Mouse (Mus musculus): ENCODE measurements around the gene 4930568D16Rik.
A peak's percentile ranks its signal among the peaks of the same experiment; 100 is the strongest.

Gene 4930568D16Rik

GRCm38 (mm10) chr2:35342605-35343004 is 24.9 kb downstream of the 4930568D16Rik start:
- DNase-seq (ENCODE audit: low spot score in 2 of 2), result peak in 1 of 2 experiments; percentile 26

DNA sequence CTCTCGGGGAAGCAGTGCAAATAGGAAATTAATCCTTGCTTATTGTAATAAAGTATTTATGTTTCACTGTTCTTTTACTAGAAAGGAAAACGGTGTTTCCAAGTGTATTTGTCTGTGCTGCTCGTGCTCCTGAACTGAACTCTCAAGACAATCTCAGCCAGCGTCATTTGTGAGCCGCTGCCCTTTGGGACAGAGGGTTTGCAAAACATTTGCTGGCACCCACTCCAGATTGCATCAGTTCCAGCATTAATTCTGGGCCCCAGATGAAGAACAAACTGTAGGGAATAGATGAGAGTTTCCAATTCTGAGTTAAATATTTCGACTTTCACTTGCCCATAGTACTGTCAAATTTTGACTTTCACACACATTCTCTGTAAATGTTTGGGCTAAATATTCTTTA is 28.8 kb downstream of the 4930568D16Rik start:
- DNase-seq (ENCODE audit: low spot score in 2 of 2), result peak in 1 of 2 experiments; percentile 63

DNA sequence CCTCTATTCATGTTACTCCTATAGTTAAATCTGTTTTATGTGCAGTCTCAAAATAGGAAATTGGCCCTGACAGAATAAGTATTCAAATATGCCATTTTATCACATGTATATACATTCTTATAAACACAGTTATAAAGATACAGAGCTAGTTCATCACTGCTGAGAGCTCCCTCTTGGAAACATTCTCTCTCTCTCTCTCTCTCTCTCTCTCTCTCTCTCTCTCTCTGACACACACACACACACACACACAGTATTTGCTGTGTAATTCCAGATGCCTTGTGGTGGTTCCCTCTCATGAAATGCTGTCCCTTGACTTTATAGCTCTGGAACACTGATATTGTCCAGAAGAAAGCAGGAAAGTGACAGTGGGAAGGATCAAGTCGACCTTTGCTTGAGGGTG is 29.5 kb downstream of the 4930568D16Rik start:
- no peak for DNase-seq (ENCODE audit: low spot score in 2 of 2)

GRCm38 (mm10) chr2:35337419-35337818 is 30.1 kb downstream of the 4930568D16Rik start:
- peak; percentile 44 to 51 for DNase-seq (ENCODE audit: low spot score in 2 of 2)

GRCm38 (mm10) chr2:35336388-35337280 is 30.9 kb downstream of the 4930568D16Rik start, which contains the start of gene Stom:
TSS of gene Stom (minus strand) at chr2:35336976.
- DNase-seq (ENCODE audit: low spot score in 2 of 2), result peak; percentile 99 to 100

GRCm38 (mm10) chr2:35335620-35336019 is 31.9 kb downstream of the 4930568D16Rik start:
- no peak for DNase-seq (ENCODE audit: low spot score in 2 of 2)

DNA sequence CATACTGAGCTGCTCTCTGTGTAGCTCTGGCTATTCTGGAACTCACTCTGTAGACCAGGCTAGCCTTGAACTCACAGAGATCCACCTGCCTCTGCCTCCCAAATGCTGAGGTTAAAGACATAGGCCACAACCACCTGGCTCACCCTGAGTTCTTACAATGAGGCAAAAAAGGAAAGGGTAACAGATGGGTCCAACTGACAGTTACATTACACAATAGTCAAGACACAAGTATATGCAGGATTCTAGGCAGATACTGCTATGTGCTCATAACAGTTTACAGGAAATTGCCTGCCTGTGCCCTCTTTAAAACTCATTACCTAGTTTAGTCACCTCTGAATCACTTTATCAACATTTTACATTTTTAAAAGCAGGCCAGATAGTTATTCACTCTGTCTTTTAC is 33.9 kb downstream of the 4930568D16Rik start:
- no peak for DNase-seq (ENCODE audit: low spot score in 2 of 2)

DNA sequence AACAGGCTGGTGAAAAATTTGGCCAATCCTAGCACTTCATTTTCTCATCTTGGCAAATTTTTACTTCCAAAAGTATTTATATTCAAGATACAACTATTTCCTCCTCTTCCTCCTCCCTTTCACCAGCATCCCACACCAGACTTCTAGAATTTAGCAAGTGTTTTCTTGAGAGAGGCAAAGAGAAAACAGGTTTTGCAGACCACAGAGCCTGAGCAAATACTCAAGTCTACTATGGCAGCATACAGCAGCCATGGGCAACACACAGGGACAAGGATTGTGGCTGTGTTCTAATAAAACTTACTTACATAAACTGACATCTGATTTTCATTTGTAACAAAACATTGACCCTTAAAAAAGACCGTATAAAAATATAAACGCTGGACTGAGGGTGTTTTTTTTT is 36.3 kb downstream of the 4930568D16Rik start:
- no peak for DNase-seq (ENCODE audit: low spot score in 2 of 2)

DNA sequence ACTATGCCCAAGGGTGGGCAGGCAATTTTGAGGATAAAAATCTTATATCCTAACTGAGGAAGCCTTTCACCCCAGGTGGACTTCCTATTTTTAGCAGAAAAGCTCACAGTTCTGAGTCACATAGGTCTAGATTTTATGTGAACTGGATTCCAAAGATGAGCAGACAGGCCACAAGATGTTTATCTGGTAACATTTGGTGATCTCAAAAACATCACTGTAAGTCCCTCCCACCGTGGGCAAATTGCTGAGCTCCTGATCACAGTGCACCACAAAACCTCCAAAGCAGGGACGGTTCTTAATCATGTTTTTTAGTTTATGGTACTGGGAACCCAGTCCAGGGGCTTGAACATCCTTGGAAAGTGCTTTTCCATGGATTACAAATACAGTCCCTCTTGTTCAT is 38.5 kb downstream of the 4930568D16Rik start:
- no peak for DNase-seq (ENCODE audit: low spot score in 2 of 2)

DNA sequence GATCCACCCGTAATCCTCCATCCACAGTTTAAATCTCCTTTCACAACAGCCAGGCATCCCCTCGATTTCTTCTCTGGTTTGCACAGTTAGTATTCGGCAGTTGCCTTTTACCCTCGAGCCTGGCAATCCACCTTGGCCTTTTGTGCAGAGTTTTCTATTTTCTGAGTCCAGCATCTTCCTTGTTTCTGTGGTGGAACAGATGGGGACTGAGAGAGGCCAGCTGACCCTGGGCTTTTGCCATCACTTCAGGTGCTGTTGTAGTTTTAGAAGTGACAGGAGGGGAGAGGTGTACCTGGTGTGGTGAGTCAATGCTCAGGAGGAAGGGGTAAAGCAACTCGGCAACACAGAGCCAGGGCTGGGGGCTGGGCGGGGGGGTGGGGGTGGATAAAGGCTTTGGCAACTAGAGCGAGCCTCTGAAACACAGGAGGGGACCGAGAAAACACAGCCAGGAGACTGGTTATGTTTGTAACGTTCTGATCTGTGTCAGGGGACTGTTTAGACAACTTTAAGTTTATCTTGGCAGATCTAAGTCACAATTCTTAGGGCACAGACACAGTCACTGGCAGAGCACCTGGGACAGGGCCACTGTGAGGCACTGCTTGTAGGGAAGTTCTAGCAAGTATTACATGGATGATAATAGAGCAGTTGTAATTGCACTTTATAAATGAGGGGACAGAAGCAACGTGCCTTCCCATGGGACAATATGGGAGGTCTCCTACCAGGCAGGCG is 39.3 kb downstream of the 4930568D16Rik start:
- DNase-seq (ENCODE audit: low spot score in 2 of 2), result no peak

DNA sequence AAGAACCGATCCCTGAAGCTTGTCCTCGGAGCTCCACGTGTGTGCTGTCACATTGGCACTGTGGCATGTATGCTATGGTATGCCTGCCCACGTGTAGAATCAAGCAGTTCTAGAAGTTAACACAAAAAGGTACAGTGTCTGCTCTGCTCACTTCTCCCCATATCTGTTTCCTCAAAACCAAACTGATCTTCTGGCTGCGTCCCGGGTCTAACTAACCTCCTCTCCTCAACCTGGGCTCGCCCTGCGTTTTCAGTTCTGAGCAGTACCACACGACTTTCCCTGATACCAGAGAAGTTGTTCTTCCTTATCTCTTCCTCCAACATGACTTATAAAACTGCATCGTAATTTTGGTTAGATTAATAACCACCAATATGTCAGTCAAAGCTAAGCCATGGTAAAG is 39.9 kb downstream of the 4930568D16Rik start:
- DNase-seq (ENCODE audit: low spot score in 2 of 2), result no peak

DNA sequence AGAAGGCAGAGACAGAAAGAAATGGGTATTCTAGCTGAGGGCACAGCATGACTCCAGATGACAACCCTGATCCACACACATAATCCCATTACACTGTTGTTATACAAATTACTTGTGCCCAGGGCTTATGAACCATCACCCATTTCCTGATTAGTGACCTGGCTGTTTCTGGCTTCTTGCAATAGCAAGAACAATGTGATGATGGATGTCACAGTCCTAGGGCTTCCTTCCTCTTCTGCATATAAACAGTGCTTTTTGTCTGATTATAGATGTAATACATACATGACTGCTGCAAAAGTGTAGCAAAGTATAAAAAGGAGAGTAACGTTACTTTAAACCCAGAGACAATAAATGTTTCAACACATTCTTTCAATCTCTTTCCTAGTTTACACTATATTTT is 40.6 kb downstream of the 4930568D16Rik start:
- DNase-seq (ENCODE audit: low spot score in 2 of 2), result no peak

DNA sequence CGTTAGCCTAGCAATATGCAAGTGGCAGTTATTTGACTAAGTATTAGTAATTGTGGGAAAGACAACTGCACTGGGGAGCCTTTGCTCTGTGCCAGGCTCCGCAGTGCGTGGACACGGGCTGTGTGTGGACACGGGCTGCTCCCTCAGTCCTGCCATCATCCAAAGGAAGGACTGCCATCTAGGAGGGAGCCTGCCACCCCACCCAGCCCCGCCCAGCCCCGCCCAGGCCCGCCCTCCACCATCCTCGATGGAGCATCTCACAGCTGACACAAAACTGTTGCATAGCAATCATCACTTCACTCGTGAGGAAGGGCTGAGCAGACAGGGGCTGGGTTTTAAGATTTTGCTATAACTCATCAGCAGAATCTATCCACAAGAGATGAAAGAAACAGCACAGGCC is 41.6 kb downstream of the 4930568D16Rik start:
- no peak for DNase-seq (ENCODE audit: low spot score in 2 of 2)

DNA sequence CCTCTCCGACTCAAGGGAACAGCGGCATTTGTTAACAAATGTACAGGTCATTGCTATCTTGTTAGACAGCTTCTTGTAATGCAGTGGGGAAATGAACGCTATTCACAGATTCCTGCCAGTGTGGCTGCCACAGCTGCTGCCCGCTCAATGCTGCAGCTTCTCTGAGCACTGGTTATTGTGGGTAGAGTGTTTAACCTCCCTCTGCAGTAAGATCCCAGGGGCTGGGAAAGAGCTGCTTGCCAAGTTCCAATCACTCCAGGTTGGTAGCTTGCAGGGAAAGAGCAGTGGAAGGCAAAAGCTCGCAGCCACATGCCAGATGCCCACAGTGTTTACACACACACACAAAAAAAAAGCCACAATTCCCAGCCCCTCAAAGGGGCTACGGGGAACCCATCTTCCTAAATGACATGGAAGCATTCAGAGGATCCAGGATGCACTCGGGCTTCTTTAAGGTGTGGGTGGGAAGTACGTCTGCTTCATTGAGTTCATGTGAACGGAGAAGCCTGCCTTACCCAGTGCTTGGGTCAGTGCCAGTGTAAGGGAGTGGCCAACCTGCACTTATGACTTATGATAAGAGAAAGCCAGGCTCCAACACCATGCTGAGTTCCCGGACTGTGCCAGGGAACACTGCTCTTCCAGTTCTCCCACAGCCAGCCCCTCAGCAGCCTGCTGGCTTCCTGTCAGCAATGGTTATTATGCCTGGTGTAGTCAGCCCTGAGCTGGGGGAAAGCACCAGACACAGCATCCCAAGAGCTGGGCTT is 44.9 kb downstream of the 4930568D16Rik start:
- DNase-seq (ENCODE audit: low spot score in 2 of 2), result peak; percentile 75 to 76

GRCm38 (mm10) chr2:35320399-35320798 is 47.1 kb downstream of the 4930568D16Rik start:
- no peak for DNase-seq (ENCODE audit: low spot score in 2 of 2)

GRCm38 (mm10) chr2:35318405-35318804 is 49.1 kb downstream of the 4930568D16Rik start:
- no peak for DNase-seq (ENCODE audit: low spot score in 2 of 2)

- no peak for DNase-seq (ENCODE audit: low spot score in 2 of 2)
Measured at GRCm38 (mm10) chr2:35317604-35318003, 49.9 kb downstream of the 4930568D16Rik start.

DNA sequence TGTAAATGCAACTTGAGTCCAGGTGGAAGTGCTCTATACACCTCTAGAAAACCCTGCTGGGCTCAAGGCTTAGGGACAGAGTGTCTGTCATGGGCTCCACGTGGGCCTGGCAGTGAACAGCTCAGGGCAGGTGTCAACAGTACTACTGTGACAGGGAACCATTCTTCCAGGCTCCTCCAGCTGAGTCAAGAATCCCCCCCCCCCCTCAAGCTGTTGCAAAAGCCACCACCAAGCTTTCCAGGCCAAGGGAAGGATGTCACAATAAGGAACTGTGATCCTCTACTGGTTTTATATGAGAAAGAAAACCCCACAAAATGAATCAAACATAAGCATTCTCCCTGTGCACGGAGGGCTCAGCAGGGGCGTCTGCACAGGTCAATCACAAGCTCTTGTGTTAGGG is 53.2 kb downstream of the 4930568D16Rik start:
- DNase-seq (ENCODE audit: low spot score in 2 of 2), result no peak

- DNase-seq (ENCODE audit: low spot score in 2 of 2), result no peak
Measured at GRCm38 (mm10) chr2:35309906-35310493, 57.5 kb downstream of the 4930568D16Rik start.

DNA sequence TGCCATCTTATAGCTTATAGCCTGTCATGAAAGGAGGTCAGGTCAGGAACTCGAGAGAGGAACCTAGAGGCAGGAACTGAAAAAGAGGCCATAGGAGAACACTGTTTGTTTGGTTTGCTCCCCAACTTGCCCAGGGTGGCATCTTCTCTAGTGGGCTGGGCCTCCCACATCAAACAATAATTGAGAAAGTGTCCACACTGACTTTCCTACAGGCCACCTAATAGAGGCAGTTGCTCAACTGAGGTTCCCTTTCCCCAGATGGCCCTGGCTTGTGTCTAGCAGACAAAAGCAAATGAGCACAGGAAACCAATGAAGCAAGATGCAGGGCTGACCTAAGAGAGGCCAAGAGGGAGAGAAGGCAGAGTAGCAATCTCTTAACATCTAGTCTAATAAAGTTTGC is 59.4 kb downstream of the 4930568D16Rik start:
- DNase-seq (ENCODE audit: low spot score in 2 of 2), result no peak
